Mouse (Mus musculus): Measurements from ENCODE around the gene Rnf5.

Gene Rnf5

DNA sequence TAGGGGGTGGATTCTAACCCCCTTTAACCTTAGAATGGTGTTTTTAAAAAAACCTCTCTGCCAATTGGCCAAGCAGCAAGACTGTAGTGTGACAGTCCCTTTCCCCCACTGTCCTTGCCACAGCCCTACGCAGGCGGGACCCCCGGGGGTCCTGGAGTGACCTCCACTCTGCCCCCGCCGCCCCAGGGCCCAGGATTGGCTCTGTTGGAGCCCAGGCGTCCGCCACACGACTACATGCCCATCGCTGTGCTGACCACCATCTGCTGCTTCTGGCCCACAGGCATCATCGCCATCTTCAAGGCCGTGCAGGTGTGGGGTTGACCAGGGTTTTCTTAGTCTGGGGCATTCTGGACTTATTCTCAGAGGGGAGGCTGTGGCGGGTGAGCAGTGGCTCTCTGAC is 28.2 kb upstream of the Rnf5 start:
- DNase-seq, result no peak

DNA sequence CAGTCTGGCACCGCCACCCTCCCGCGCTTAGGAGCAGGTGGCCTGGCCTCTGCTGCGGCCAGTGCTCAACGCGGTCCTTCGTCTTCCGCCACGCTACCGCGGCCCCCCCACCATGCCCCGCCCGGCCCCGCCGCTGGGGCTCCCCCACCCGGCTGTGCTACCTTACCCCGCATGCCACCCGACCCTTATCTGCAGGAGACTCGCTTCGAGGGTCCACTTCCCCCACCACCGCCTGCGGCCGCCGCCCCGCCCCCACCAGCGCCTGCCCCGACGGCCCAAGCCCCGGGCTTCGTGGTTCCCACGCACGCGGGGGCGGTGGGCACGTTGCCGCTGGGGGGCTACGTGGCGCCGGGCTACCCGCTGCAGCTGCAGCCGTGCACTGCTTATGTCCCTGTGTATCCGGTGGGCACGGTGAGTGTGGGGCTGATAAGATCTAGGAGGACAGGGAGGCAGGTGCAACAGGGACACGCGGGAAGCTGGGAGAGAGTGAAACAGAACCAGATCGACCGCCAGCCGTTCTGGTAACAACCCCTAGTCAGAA is 27.3 kb upstream of the Rnf5 start:
- DNase-seq, result no peak

DNA sequence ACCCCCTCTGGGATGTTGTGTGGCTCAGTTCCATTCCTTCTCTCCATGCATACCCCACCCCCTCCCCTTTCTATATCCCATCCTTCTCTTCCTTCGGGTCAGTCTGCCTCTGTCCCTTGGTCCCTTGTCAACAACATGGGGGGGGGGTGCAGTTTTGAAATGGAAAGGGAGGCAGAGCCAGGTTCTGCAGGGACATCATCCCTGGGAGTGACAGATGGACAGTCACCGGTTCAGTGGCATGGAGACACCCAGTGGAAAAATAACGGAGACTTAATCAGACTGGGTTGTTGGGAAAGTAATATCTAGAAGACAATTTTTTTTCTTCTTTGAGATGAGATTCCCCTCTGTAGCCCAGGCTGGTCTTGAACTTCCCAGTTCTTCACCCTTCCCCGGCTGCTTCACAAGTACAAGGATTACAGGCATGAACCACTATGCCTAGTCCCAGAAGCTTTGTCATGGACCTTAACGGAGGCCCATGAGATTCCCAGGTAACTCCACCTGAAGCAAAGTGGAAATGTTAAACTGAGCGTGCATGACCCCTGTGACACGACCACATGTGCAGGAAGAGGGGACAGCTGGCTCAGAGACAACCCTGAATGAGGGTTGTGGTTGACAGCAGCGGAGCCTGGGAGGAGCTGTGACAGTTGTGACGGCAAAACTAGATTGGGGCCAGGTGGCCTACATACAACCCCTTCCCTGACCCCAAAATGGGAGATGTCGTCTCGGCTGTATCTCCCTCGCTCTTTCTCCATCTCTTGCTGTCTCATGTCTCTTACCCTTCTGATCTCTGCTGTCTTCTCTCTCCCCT is 26.5 kb upstream of the Rnf5 start:
- DNase-seq, result no peak

DNA sequence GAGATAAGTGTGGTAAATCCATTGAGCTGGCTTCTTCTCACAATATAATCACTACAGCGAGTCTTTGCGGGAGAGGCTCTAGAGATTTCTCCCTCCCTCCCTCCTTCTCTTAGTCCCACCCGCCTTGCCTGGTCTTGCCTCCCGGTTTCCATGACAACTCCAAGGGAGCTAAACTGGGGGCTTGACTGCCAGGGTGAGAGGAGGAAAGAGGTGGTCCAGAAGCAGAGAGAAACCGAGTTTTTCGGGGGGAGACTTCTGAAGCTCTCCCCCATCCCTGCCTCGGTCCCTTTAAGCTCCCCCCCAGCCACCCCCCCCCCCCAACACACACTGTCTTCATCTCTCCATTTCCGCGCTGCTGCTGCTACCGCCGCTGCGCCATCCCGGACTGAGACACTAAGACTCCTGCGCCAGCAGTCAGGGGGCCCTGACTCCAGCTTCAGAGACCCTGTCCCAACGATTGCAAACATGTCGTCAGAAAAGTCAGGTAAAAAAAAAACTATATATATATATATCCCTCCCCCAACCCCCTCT is 25.8 kb upstream of the Rnf5 start, which contains the start of gene Prrt1:
Gene Prrt1, plus strand, starts transcription at position 313 of the 531 bp plus-strand sequence.
- no peak for DNase-seq

DNA sequence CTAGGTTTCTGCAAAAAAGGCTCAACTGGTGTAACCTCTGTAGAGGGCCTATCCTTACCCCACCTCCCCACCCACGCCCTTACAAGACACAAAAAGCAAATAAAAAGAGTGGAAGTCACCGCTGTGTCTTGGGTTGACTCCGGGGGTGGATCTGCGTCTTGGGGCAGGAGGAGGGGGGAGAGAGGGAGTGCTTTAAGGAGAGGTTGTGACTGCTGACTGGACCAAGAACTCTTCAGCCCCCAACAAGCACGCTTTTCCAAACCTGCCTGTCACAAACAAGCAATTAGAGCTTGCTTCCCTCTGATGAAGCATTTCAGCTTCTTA is 25.1 kb upstream of the Rnf5 start:
- DNase-seq, result no peak

DNA sequence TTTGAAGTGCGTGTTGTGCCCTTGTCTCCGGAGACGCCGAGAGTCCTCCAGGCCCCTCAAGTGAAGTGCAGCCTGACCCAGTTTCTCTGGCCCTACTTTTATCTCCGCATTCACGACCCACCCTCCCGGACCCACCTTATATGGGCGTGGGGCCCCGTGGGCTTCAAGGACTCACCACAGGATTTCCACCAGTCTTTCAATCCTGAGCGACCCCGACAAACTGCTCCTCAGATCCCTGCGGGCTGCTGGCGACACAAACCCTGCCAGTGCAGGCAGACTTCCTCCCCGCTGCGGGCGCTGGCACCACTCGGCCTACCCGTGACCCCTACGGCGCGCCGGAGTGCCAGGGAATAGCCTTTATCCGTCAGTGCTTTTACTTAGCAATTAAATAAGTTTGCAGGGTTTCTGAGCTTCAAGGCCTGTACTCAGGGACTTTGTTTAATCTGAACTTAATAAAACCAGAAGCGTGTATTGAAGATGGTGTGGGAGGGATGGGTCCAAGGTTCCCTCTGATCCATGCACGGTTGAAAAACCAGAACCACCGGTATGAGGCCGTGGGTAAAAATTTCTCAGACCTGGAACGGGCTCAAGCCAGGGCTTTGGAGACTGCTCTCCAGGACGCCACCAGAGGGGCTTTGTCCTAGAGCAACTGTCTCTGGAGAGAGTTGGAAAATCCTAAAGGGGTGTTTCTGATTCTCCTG is 24.6 kb upstream of the Rnf5 start, which contains the start of gene Ppt2:
Gene Ppt2, minus strand, starts transcription at position 568 of the 701 bp plus-strand sequence.
- DNase-seq, result peak; percentile 89

DNA sequence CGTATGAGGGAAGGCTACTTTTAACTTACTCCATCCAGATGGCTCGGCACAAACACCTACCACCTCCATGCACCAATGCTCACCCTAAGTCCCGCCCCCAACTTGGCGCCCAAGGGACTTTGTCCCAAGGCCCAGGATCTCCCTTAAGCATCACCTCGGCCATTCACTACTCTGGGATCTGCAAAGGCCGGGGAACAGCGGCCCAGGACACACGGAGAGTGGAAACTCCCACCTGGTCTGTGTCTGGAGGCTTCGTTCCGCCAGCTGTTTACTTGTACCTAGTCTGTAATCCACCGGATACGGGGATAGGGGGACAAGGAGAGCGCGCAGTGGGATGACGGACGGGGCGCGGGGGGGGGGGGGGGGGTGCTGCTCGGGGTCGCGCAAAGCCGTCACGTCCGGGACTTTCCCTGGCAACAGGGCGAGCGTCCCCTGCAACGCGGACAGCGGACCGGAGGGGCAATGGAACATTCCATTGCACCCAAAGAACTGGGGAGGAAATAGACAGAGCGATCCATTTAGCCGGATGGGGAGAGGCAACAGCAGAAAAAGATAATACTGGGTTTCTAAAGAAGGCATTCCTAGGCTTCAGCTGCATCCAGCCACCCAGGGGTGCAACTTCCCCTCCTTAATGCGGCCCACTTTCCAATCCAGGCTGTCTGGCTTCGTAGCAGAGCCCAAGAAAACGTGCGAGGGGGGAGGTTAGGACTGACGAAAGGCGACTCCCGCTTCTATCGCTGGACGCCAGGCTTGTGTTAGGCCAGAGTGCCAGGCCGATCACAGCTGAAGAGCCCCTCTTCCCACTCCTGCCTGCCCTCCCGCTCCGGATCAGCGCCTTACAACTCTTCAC is 23.8 kb upstream of the Rnf5 start:
- DNase-seq, result peak; percentile 95

DNA sequence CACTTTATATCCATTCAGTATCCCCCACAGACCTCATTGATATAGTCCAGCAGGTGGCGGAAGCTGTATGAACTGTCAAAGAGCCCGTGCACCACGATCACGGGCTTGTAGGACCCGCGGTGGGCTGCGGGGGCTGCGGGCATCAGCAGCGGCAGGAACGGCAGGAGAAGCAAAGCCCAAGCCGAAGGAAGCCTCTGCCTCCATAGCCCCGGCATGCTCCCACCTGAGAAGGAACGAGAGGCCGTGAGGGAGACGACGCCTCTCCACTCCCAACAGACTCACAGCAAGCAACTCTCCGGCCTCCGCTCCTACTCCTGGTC is 23.2 kb upstream of the Rnf5 start:
- peak; percentile 60 for DNase-seq

DNA sequence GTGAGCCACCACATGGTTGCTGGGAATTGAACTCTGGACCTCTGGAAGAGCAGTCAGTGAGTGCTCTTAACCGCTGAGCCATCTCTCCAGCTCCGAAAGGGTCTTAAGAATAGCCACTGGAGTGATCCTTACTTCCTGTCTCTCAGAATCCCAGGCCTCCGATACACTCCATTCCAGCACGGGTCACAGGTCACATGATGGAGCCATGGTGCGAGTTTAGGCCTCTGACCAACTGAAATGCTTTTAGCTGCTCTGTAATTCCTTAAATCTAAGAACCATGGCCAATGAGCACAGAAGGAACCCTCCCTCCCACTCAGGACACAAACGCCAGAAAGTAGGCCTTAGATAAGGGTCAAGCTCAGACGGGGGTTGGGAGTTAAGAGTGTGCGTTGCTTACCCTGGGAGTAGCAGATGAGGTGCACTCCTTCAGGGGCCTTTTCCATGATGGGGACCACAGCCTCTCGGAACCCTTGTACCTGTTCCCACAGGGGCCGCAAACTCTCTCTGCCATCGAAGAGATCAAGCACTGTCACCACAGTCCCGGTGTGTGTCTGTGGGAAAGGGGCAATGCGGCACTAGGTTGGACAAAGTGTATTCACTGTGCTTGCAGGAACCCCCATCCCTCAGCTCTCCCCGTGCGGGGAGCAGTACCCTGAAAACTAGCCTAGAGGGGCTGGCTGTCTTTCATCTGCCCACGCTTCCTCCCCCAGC is 22.7 kb upstream of the Rnf5 start:
- peak; percentile 67 for DNase-seq

DNA sequence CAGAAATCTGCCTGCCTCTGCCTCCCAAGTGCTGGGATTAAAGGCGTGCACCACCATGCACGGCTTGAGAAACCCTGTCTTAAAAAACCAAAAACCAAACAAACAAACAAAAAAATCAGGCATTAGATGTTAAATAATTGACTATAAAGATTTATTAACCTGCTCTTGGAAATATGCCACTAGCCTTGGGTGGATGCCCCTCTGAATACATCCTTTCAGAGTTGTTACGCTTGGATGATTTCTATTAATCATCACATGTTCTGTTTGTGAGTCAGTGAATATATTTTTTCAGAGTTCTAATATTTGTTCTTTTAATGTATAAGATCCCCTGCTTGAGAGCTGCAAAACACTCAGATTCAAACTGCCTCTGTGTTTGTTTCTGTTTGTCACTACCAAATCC is 21.5 kb upstream of the Rnf5 start:
- peak; percentile 82 for DNase-seq

DNA sequence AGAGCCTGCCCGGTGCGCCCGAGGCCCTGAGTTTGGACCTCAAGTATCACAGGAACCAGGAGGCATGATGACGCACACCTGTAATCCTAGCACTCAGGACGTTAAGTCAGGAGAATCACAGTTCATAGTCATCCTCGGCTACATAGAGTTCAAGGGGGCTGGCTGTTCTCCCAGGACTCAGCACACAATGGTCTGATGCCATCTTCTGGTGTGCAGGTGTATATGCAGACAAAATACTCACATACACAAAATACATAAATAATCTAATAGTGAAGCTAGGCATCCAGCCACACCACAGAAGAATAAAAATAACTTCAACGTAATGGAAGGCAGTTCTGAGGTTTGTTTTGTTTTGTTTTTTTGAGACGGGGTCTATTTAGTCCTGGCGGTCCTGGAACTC is 19.7 kb upstream of the Rnf5 start:
- DNase-seq, result no peak

DNA sequence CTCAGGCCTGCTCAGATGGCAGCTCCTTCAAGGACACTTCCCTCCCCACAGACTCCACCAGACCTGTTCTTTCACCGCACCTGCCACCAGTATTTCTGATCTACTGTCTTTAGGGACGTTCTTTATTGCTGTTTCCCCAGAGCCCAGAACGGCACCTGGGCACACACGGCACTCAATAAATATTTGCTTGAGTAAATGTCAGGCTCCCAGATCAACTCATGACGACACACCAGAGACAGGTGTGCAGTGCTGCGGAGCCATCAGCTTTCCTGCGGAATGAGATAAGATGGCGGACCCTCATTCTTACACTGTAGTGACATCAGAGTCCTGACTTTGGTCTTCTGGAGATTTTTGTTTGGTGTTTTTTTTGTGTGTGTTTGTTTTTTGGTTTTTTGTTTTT is 17.5 kb upstream of the Rnf5 start:
- no peak for DNase-seq

DNA sequence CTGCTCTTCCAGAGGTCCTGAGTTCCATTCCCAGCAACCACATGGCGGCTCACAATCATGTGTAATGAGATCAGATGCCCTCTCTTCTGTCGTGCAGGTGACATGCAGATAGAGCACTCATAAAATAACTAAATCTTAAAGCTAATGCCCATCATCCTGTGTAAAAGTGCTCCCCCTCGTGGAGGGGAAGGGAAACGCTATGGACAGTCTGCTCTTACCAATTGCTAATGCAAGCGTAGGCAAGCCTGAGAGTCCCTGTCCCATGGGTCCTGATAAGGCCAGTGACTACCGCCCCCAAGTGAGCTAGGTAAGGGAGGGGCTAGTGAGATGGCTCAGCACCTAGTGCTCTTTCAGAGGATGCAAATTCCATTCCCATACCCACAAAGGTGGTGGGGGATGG is 15.5 kb upstream of the Rnf5 start:
- peak; percentile 84 for DNase-seq

DNA sequence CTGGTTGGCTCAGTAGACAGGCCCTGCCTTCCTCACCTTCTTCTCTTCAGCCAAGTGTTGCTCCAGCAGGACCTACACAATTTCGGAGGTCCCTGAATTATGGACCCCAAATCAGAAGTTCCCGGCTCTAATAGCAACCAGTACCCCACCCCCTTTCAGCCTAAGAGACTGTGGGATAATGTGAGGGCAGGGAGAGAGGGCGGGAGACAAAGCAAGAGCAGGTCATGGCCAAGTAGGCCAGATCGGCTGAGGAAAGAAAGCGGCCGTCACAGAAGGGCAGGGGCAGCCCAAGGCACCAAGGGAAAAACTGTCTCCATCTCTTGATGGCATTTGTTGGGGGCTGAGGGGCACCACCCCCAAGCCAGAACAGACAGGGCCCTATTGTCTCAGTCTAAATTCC is 12.4 kb upstream of the Rnf5 start, which contains the start of gene Egfl8:
Gene Egfl8, minus strand, starts transcription at position 101 of the 400 bp plus-strand sequence.
- DNase-seq, result no peak

DNA sequence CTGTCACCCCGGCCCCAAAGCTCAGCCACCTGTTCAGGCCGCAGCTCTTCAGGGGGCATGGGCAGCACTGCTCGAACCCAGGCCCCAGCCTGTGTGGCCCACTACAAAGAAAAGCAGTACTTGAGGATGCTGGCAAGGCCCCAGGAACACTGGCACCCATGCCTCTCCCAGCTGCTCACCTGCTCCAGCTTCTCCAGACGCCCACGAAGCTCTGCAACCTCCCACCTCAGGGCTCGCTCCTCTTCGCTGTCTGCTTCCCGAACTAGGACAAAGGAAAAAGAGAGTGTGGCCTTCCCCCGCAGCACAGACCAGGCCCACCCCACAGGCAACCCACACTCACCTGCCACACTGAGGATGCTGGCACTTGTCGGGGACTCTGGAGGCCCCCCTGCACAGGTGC is 10.3 kb upstream of the Rnf5 start:
- DNase-seq, result no peak

DNA sequence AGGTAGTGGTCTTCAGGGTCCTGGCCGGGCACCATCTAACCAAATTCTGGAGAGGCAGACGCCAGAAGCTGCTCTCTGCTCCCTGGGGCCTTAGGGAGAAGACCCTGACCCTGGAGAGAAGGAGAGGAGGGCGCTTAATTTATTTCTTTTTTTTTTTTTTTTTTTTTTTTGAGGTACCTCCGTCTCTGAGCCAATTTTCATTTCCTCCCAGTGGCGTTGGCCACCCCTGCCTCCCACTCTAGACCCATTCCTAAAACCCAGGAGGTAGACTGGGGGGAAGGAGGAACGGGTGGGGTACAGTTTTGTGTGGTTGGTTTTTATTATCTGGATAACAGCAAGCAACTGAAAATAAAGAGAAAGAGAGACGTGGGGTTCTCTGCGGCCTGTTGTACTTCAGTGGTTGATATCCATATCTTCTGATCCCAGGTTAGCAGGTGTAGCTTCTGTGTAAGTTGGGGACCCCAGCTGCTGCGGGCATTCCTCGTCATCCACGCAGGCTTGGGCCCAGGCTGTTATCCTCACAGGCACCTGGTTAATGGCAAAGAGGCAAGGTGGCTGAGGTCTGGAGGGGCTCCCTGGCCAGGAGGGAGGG is 9.7 kb upstream of the Rnf5 start:
- no peak for DNase-seq

DNA sequence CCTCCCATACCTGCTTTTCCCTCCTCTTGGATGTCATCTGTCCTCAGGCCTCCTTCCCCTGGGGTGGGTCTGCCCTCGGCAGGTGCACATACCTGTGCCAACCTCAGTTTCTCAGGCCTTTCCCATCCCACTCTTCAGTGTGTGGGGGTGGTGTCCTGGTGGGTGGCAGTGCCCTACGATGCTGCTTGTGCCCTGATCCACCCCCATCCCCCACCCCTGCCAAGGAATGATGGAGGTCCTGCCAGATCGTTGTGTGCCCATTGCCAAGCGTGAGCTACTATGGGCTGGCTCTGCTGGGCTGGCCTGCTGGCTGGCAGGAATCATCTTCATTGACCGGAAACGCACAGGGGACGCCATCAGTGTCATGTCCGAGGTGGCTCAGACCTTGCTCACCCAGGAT is 7.6 kb upstream of the Rnf5 start:
- no peak for DNase-seq

DNA sequence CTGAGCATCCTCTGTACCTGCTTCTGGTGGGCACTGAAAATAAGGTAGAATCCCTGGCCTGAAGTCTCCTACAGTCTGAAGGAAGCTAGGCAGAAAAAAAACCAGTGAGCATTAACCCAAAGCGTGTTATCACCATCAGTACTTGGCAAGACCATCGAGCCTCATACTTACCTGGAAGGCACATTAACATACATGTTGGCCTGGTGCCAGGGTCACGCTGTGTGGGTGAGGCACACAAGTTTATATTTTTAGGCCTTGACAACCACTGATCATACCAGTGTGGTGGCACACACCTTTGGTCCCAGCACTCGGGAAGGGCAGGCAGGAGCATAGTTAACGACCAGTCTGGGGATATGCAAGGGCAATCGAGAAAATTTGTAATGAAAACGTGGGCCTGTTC is 4.5 kb upstream of the Rnf5 start:
- no peak for DNase-seq

DNA sequence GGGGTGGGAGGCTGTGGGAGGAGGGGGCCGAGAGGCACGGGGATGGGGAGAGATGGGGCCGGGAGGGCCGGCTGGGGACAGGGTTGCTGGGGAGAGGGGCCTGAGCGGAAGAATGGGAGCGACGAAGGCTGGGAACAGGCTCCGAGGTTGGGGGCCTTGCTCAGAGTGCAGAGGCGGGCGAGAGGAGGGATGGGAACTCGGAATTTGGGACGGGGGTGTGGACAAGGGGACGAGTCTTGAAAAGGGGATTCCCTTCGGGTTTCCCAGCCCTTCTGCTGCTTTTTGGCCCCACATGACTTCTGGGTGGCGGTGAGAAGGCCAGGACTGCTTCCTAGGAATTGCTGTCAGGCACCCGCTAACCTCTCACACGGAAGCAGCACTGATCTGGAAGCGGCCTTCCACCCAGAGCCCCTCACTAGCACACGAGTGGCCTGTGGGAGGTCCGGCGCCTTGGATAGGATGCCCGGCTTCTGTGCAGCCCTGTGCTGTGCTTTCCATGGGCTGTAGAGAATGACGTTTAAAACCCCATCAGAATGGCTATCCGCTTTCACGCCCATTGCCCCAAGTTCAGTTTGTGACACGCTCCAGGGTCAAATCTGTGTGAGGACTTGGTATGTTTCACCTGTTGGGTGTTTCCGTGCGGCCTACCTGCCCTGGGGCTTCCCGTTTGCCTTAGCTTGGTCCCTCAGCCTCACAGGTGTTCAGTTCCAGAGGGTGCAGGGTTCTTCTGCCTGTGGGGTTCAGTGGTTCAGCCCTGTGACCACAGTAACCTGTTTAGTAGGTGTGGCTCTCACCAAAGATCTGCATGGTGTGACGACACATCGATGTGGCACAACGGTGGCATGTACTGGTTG is 2.9 kb upstream of the Rnf5 start:
- no peak for DNase-seq

DNA sequence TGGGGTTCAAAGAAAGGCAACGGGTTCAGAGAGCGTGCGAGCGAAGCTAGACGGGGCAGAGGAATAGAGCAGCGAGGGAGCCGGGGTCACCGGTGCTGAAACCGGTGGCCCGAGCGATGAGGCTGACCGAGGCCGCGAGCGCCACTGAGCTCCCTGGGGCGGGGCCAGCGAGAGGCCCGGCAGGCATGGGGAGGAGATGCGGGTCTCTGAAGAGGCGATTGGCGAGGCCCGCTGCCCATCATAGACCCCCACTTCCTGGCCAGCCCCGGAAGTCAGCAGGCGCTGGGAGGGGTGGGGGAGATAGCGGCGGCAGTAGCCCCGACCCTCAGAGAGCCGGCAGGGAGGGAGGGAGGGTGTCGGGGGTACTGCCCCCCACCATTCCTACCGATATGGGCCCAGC is 2.1 kb upstream of the Rnf5 start:
- DNase-seq, result peak; percentile 98
